Mouse (Mus musculus) hindbrain, embryonic 13.5 days (tissue): ENCODE results near the gene Pla2g2c. TPM values are rescaled to one million over a fixed set of nuclear protein-coding genes. Genes with fewer than 3 reads are reported as not detected.

Experiments
- ATAC-seq: fragments of 200-750 bp; cut with Nextera tagmentation; 2 replicates; pipeline ENCODE4 v1.8.0; 2017; ENCODE audit warnings: moderate TSS enrichment; ENCODE audit not compliant: low FRiP score
- H3K27ac ChIP-seq: fragments of 300-500 bp; sonication (generic); 2 replicates; pipeline ENCODE4 v1.5.1; 2015; ENCODE audit warnings: inconsistent platforms, mild to moderate bottlenecking, moderate library complexity
- H3K27me3 ChIP-seq: fragments of 300-500 bp; sonication (generic); 2 replicates; pipeline ENCODE4 v1.6.1; 2015; ENCODE audit warnings: mild to moderate bottlenecking, inconsistent platforms
- H3K36me3 ChIP-seq: fragments of 300-500 bp; sonication (generic); 2 replicates; pipeline ENCODE4 v1.6.1; 2015; ENCODE audit warnings: mild to moderate bottlenecking, inconsistent platforms
- H3K4me1 ChIP-seq: fragments of 300-500 bp; sonication (generic); replicated peaks from 2 replicates; pipeline ENCODE4 v1.6.1; 2015; ENCODE audit warnings: inconsistent platforms
- H3K4me2 ChIP-seq: fragments of 300-500 bp; sonication (generic); 2 replicates; pipeline ENCODE4 v1.6.1; 2015; ENCODE audit warnings: inconsistent platforms, mild to moderate bottlenecking, moderate library complexity
- H3K4me3 ChIP-seq: fragments of 300-500 bp; sonication (generic); 2 replicates; pipeline ENCODE4 v1.5.1; 2015; ENCODE audit warnings: mild to moderate bottlenecking, inconsistent platforms
- H3K9ac ChIP-seq: fragments of 300-500 bp; sonication (generic); 2 replicates; pipeline ENCODE4 v1.6.1; 2015; ENCODE audit warnings: mild to moderate bottlenecking, inconsistent platforms
- H3K9me3 ChIP-seq: fragments of 300-500 bp; sonication (generic); 2 replicates; pipeline ENCODE4 v1.6.1; 2016; ENCODE audit warnings: inconsistent platforms
- WGBS: fragments of 180-500 bp; shearing (Covaris S2); methylation state at CpG from one replicate; pipeline ENCODE4 v1.1.7; 2015; 5-methylcytosine and 5-hydroxymethylcytosine counted together
- polyA plus RNA-seq: library from polyadenylated mRNA; unstranded; fragments of >200 nt; fragmentation: Nextera tagmentation; extraction: Ambion mirVana; gene quantifications from 2 replicates; pipeline ENCODE4 v1.2.1, GENCODE M21; 2015

Pla2g2c gene
- polyA plus RNA-seq, 1 experiment from 2014 or later: 0.44 TPM

DNA sequence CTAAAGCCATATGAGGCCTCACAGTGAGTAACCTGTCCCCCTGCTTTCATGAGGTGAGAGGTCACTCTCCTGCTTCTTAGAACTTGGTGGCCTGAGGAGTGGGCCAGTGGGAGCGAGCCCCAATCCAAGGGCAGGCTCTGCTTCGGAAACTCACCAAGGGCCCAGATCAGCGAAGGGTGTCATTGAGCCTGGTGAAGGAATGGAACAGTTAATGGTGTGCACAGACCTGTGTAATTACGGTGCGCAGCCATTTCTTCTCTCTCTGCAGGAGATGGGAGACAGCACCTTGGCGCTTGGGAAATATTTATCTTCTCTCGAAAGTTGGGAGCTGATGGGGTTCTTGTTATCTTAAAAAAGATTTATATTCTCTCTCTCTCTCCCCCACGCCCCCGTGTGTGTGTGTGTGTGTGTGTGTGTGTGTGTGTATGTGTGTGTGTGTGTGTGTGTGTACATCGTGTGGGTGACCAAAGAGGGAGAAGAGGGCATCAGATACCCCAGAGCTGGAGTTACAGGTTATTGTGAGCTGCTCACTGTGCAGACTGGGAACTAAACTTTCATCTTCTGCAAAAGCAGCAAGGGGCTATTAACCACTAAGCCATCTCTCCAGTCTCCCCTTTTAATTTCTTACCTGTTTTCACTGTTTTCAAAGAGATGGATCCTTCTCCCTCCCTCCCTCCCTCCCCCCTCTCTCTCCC is 27.3 kb upstream of the Pla2g2c start:
- no peak overlapping the region for H3K4me3 ChIP-seq
- ATAC-seq: no peak
- no peaks in the 10 kb centered on the region for H3K36me3 ChIP-seq
- peaks cover 31% of the 10 kb centered on the region for H3K4me1 ChIP-seq
- H3K27ac ChIP-seq: no peak overlapping the region
- 39% methylated on average over 9 of the region's 10 CpGs for WGBS
- H3K9ac ChIP-seq: no peak overlapping the region
- H3K27me3 ChIP-seq: peaks cover 16% of the 10 kb centered on the region; the same call in 1 of the 2 replicates
- H3K9me3 ChIP-seq: no peaks in the 10 kb centered on the region
- no peak overlapping the region for H3K4me2 ChIP-seq

GRCm38 (mm10) chr4:138698296-138698695 is 26.3 kb upstream of the Pla2g2c start:
- H3K9ac ChIP-seq: no peak overlapping the region
- ATAC-seq: no peak
- H3K27me3 ChIP-seq: peaks cover 12% of the 10 kb centered on the region; the same call in 1 of the 2 replicates
- no peaks in the 10 kb centered on the region for H3K36me3 ChIP-seq
- H3K4me2 ChIP-seq: no peak overlapping the region
- H3K27ac ChIP-seq: no peak overlapping the region
- H3K9me3 ChIP-seq: no peaks in the 10 kb centered on the region
- peaks cover 21% of the 10 kb centered on the region for H3K4me1 ChIP-seq
- WGBS: 71% methylated on average over 2 of the region's 2 CpGs
- H3K4me3 ChIP-seq: no peak overlapping the region

- WGBS: 28% methylated on average over 15 of the region's 15 CpGs
- peaks cover 12% of the 10 kb centered on the region for H3K4me1 ChIP-seq
Measured at GRCm38 (mm10) chr4:138700184-138700982, 24.2 kb upstream of the Pla2g2c start.

GRCm38 (mm10) chr4:138701111-138701510 is 23.5 kb upstream of the Pla2g2c start:
- H3K4me2 ChIP-seq: no peak overlapping the region
- H3K27ac ChIP-seq: no peak overlapping the region
- peaks cover 12% of the 10 kb centered on the region for H3K4me1 ChIP-seq
- H3K4me3 ChIP-seq: no peak overlapping the region
- H3K27me3 ChIP-seq: peaks cover 7% of the 10 kb centered on the region; the same call in 1 of the 2 replicates
- H3K9ac ChIP-seq: no peak overlapping the region
- no peaks in the 10 kb centered on the region for H3K9me3 ChIP-seq
- WGBS: 75% methylated on average over 8 of the region's 8 CpGs
- ATAC-seq: no peak
- no peaks in the 10 kb centered on the region for H3K36me3 ChIP-seq

More at GRCm38 (mm10) chr4:138700184-138700982, 24.2 kb upstream of the Pla2g2c start:
- no peaks in the 10 kb centered on the region for H3K36me3 ChIP-seq
- no peak overlapping the region for H3K9ac ChIP-seq
- no peak overlapping the region for H3K4me3 ChIP-seq
- H3K4me2 ChIP-seq: no peak overlapping the region
- no peaks in the 10 kb centered on the region for H3K9me3 ChIP-seq
- H3K27me3 ChIP-seq: peaks cover 12% of the 10 kb centered on the region; the same call in 1 of the 2 replicates
- ATAC-seq: peak; percentile 71; the same call in 1 of the 2 replicates
- H3K27ac ChIP-seq: no peak overlapping the region

GRCm38 (mm10) chr4:138702031-138702430 is 22.6 kb upstream of the Pla2g2c start:
- Histone ChIP-seq H3K27me3 (0 out of 2 replicates have a peak, but pooled peaks cover 2% of the 10 kb centered on the region), H3K36me3 (no peaks in the 10 kb centered on the region), H3K9ac (no peak overlapping the region), H3K4me2 (no peak overlapping the region), H3K4me3 (no peak overlapping the region), H3K4me1 (peaks cover 2% of the 10 kb centered on the region), H3K27ac (no peak overlapping the region), H3K9me3 (no peaks in the 10 kb centered on the region)
- ATAC-seq: no peak
- 78% methylated on average over 2 of the region's 2 CpGs for WGBS

- Histone ChIP-seq H3K9me3 (no peaks in the 10 kb centered on the region), H3K27ac (no peak overlapping the region), H3K4me1 (no peaks in the 10 kb centered on the region), H3K27me3 (0 out of 2 replicates have a peak, but pooled peaks cover 2% of the 10 kb centered on the region), H3K9ac (no peak overlapping the region), H3K4me3 (no peak overlapping the region), H3K4me2 (no peak overlapping the region), H3K36me3 (no peaks in the 10 kb centered on the region)
- ATAC-seq: no peak
- WGBS: 84% methylated on average over 8 of the region's 8 CpGs
Measured at GRCm38 (mm10) chr4:138702528-138702927, 22.1 kb upstream of the Pla2g2c start.

DNA sequence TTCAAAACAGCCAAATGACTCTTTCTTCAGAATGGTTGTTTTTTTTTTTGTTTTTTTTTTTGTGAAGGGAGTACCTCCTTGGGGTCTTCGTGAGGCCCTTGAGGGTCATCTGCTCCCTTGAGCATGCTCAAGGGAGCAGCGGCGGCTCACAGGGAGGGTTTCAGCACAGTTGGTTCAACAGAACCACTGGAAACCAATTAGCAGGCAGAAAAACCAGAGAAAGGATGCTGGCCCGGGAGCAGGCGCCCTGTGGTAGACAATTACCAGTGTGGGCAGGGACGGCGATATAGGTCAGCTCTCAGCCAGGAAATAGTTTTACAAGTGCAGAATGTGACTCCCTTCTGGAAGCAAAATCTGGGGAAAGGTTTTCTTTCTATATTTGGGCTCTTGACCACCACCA is 21.0 kb upstream of the Pla2g2c start:
- Histone ChIP-seq H3K9me3 (no peaks in the 10 kb centered on the region), H3K4me3 (no peak overlapping the region), H3K4me2 (no peak overlapping the region), H3K9ac (no peak overlapping the region), H3K4me1 (no peaks in the 10 kb centered on the region), H3K27ac (no peak overlapping the region), H3K36me3 (no peaks in the 10 kb centered on the region), H3K27me3 (no peaks in the 10 kb centered on the region)
- 63% methylated on average over 7 of the region's 7 CpGs for WGBS
- no peak for ATAC-seq

- 90% methylated on average over 4 of the region's 4 CpGs for WGBS
- H3K4me1 ChIP-seq: no peaks in the 10 kb centered on the region
- H3K4me2 ChIP-seq: no peak overlapping the region
- H3K9ac ChIP-seq: no peak overlapping the region
- no peak overlapping the region for H3K27ac ChIP-seq
- H3K27me3 ChIP-seq: no peaks in the 10 kb centered on the region
- H3K4me3 ChIP-seq: no peak overlapping the region
- no peak for ATAC-seq
- no peaks in the 10 kb centered on the region for H3K9me3 ChIP-seq
- H3K36me3 ChIP-seq: no peaks in the 10 kb centered on the region
Measured at GRCm38 (mm10) chr4:138704169-138704568, 20.4 kb upstream of the Pla2g2c start.

DNA sequence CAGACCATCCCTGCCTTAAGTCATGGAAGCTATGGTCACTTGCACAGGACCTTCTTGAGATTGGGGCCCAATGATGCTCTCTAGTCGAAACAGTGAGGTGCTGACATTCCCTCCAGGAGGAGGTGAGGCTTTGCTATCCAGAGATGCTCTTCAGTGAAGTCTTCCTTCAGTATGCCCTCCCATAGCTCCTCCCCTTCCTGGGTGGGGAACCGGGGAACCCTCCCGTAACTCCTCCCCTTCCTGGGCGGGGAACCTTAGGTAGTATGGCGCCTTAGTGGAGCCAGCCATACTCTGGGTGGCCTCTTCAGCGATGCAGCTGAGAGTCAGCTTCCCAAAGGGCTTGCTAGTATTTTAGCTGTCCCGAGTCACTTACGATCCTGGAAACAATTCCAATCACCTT is 18.0 kb upstream of the Pla2g2c start:
- peaks cover 16% of the 10 kb centered on the region for H3K4me1 ChIP-seq
- no peaks in the 10 kb centered on the region for H3K36me3 ChIP-seq
- ATAC-seq: no peak
- H3K9ac ChIP-seq: no peak overlapping the region
- no peak overlapping the region for H3K4me2 ChIP-seq
- H3K4me3 ChIP-seq: no peak overlapping the region
- no peaks in the 10 kb centered on the region for H3K27me3 ChIP-seq
- 97% methylated on average over 8 of the region's 8 CpGs for WGBS
- no peak overlapping the region for H3K27ac ChIP-seq
- no peaks in the 10 kb centered on the region for H3K9me3 ChIP-seq

- no peaks in the 10 kb centered on the region for H3K27me3 ChIP-seq
- 14% methylated on average over 7 of the region's 7 CpGs for WGBS
- H3K36me3 ChIP-seq: no peaks in the 10 kb centered on the region
- no peak overlapping the region for H3K4me2 ChIP-seq
- H3K4me3 ChIP-seq: no peak overlapping the region
- no peak overlapping the region for H3K27ac ChIP-seq
- H3K4me1 ChIP-seq: peaks cover 16% of the 10 kb centered on the region
- no peak overlapping the region for H3K9ac ChIP-seq
- ATAC-seq: no peak
- H3K9me3 ChIP-seq: no peaks in the 10 kb centered on the region
Measured at GRCm38 (mm10) chr4:138708636-138709035, 16.0 kb upstream of the Pla2g2c start.

DNA sequence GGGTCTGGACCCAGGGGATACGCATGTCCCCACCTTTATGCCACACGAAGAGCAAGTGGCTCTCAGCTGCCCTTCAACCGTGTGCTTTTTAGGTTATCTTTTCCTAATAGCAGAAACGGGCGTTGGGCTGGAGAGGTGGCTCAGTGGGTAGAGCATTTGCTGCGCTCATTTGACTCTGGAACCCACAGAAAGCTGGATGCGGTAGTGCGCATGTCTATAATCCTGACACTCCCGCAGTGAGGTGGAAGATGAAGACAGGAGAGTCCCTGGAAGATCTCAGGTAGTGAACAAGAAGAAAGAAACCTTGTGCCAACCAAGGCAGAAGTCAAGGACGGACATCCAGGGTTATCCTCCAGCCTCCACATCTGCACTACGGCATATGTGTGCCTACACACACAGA is 15.3 kb upstream of the Pla2g2c start:
- no peaks in the 10 kb centered on the region for H3K9me3 ChIP-seq
- H3K27ac ChIP-seq: no peak overlapping the region
- H3K4me2 ChIP-seq: no peak overlapping the region
- no peak overlapping the region for H3K4me3 ChIP-seq
- no peak overlapping the region for H3K9ac ChIP-seq
- 84% methylated on average over 11 of the region's 11 CpGs for WGBS
- no peaks in the 10 kb centered on the region for H3K36me3 ChIP-seq
- ATAC-seq: no peak
- no peaks in the 10 kb centered on the region for H3K27me3 ChIP-seq
- peaks cover 16% of the 10 kb centered on the region for H3K4me1 ChIP-seq

- no peak overlapping the region for H3K4me2 ChIP-seq
- H3K36me3 ChIP-seq: no peaks in the 10 kb centered on the region
- H3K27me3 ChIP-seq: no peaks in the 10 kb centered on the region
- peaks cover 16% of the 10 kb centered on the region for H3K4me1 ChIP-seq
- no peak for ATAC-seq
- no peak overlapping the region for H3K9ac ChIP-seq
- WGBS: 62% methylated on average over 7 of the region's 7 CpGs
- H3K27ac ChIP-seq: peak overlapping the region; percentile 76
- H3K4me3 ChIP-seq: no peak overlapping the region
- no peaks in the 10 kb centered on the region for H3K9me3 ChIP-seq
Measured at GRCm38 (mm10) chr4:138709944-138710343, 14.6 kb upstream of the Pla2g2c start.
